ENCODE assay signal across 8 mouse cellular contexts in genomic region chr3:22190498-22190897, GRCm38 (mm10).
DNase-seq lines count a peak whose midpoint lies in the region; ATAC-seq lines count a peak whose summit lies in the region.

No protein-coding gene starts in this region.

- H3K9me3 ChIP-seq in neural tube, embryonic 12.5 days: no peaks in the 10 kb centered on the region
- H3K9me3 ChIP-seq in lung, embryonic 16.5 days (ENCODE audit: control insufficient read depth, low read length): no peaks in the 10 kb centered on the region
- no peaks in the 10 kb centered on the region for H3K9me3 ChIP-seq in stomach, embryonic 16.5 days (replicated peaks; ENCODE audit: control insufficient read depth, low read length)

- H3K4me2 ChIP-seq in neural tube, embryonic 12.5 days (replicated peaks): no peak overlapping the region
- no peak overlapping the region for H3K4me2 ChIP-seq in lung, embryonic 16.5 days (ENCODE audit: low read depth, low read length)
- no peak overlapping the region for H3K4me2 ChIP-seq in stomach, embryonic 16.5 days (ENCODE audit: low read depth, low read length)

- no peak overlapping the region for H3K9ac ChIP-seq in neural tube, embryonic 12.5 days
- H3K9ac ChIP-seq in lung, embryonic 16.5 days (ENCODE audit: low read length): no peak overlapping the region
- H3K9ac ChIP-seq in stomach, embryonic 16.5 days (ENCODE audit: low read length): no peak overlapping the region

- no peak overlapping the region for H3K27ac ChIP-seq in neural tube, embryonic 12.5 days
- H3K27ac ChIP-seq in lung, embryonic 16.5 days (ENCODE audit: low read length): no peak overlapping the region
- H3K27ac ChIP-seq in stomach, embryonic 16.5 days (ENCODE audit: low read length): no peak overlapping the region

- peak; percentile 92 for ATAC-seq in frontal cortex, adult (ENCODE audit: low TSS enrichment)
- peak; percentile 59; the same call in 1 of the 2 replicates for ATAC-seq in neural tube, embryonic 12.5 days (ENCODE audit: low FRiP score, low read depth)
- ATAC-seq in lung, embryonic 16.5 days (ENCODE audit: low read depth): peak; percentile 57; the same call in 1 of the 2 replicates
- 0 out of 2 replicates have a peak, but pooled peaks have one; percentile 50 for ATAC-seq in stomach, embryonic 16.5 days (ENCODE audit: insufficient read depth, low FRiP score)

- no peak for DNase-seq in frontal cortex, postnatal 10 days (ENCODE audit: low spot score in 2 of 2)
- DNase-seq in neural tube, embryonic 10.5 days (ENCODE audit: extremely low spot score, low spot score): no peak
- DNase-seq in embryo, embryonic 11 days: peak; percentile 50
- DNase-seq in gastrocnemius, postnatal 14 days: no peak

- intact Hi-C loops in gastrocnemius, postnatal 14 days (cut with DNase I; ENCODE audit: low total_unique reads): no loop called here

- H3K36me3 ChIP-seq in neural tube, embryonic 12.5 days: peaks cover 23% of the 10 kb centered on the region; the same call in 1 of the 2 replicates
- H3K36me3 ChIP-seq in lung, embryonic 16.5 days (ENCODE audit: control insufficient read depth, insufficient read depth, low read length): peaks cover 14% of the 10 kb centered on the region
- peaks cover 15% of the 10 kb centered on the region; the same call in 1 of the 2 replicates for H3K36me3 ChIP-seq in stomach, embryonic 16.5 days (ENCODE audit: control insufficient read depth, insufficient read depth, low read length)

- H3K4me3 ChIP-seq in neural tube, embryonic 12.5 days: no peak overlapping the region
- H3K4me3 ChIP-seq in lung, embryonic 16.5 days (ENCODE audit: low read length): no peak overlapping the region
- no peak overlapping the region for H3K4me3 ChIP-seq in stomach, embryonic 16.5 days (replicated peaks; ENCODE audit: low read length)

- H3K27me3 ChIP-seq in neural tube, embryonic 12.5 days (replicated peaks): no peaks in the 10 kb centered on the region
- H3K27me3 ChIP-seq in lung, embryonic 16.5 days (ENCODE audit: control insufficient read depth, insufficient read depth, low read depth, low read length): no peaks in the 10 kb centered on the region
- no peaks in the 10 kb centered on the region for H3K27me3 ChIP-seq in stomach, embryonic 16.5 days (ENCODE audit: control insufficient read depth, insufficient read depth, low read length)

- no peaks in the 10 kb centered on the region for H3K4me1 ChIP-seq in neural tube, embryonic 12.5 days
- H3K4me1 ChIP-seq in lung, embryonic 16.5 days (replicated peaks; ENCODE audit: control insufficient read depth, insufficient read depth, low read length): no peaks in the 10 kb centered on the region
- H3K4me1 ChIP-seq in stomach, embryonic 16.5 days (ENCODE audit: control insufficient read depth, insufficient read depth, low read length): no peaks in the 10 kb centered on the region
